Mouse (Mus musculus) erythroblast, embryonic 14.5 days (primary cell): ENCODE data around the gene C2cd5.

Source experiments
- GATA1 ChIP-seq: IDR thresholded peaks from 2 replicates; pipeline ENCODE4 v1.6.1; 2012; ENCODE audit warnings: low read length, inconsistent platforms, mixed read lengths
- TAL1 ChIP-seq: IDR thresholded peaks from 3 replicates; pipeline ENCODE4 v1.6.1; 2012; ENCODE audit warnings: low read length, inconsistent platforms, mixed read lengths

- TF ChIP-seq GATA1 (no peak), TAL1 (no peak)
Measured at GRCm38 (mm10) chr6:143085898-143086297, 14.0 kb downstream of the C2cd5 start.
